Mouse (Mus musculus): ENCODE data around the gene Prkacb.

DNA sequence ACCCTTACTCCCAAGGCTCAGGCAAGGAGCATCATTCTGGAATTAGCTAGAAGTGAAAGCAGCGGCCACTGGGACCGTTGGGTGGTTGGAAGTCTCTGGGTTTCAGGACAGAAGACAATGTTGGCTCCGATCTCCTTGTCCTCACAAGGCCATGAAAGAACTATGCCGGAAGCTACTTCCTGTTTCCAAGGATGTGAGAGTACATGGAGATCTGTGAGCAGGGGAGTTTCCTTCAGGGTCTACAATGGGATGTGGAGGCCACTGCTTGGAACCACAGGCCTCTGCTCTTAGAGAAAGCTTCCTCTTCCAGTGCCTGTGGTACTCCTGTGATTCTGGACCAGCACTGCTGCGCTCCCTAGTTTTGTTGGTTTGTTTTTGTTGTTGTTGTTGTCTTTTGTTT lies 33.4 kb upstream of the Prkacb start:
- 0 out of 2 replicates have a peak, but pooled peaks have one; percentile 18 for TF ChIP-seq POLR2A (IDR thresholded peaks at IDR 0.05; ENCODE audit: borderline replicate concordance, extremely low read depth, low read depth, low read length)
- no peak for TF ChIP-seq CTCF (IDR thresholded peaks at IDR 0.05; ENCODE audit: insufficient read depth, low read length)

Measured in lung, adult 2 months (tissue).